Mouse (Mus musculus) spleen, adult 18-20 months (tissue): Measurements from ENCODE around the gene Krt23.

ENCODE experiments used
- DNase-seq, 2 experiments: peaks; one replicate each; pipeline ENCODE4 v3.0.0; 2022; ENCODE audit warnings: mixed read lengths in 2 of 2

Krt23 gene

DNA sequence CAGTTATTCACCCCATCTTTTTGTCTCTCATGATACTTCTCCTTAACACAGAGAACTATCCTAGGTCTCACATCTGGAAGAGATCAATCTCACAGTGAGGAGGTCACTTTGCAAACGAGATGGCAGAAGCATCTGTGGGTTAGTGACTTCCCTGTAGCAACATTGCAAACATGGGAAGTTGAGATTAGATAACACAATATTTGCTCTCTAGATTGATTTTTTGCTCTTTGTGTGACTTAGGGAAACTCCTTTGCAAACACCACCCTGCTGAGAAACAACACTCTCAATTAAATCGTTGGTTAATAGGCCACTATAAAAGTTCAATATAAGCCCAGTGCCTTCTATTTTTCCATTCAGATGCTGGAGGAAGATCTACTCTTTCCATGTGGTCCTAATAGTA lies 44.2 kb downstream of the Krt23 start:
- no peak for DNase-seq

DNA sequence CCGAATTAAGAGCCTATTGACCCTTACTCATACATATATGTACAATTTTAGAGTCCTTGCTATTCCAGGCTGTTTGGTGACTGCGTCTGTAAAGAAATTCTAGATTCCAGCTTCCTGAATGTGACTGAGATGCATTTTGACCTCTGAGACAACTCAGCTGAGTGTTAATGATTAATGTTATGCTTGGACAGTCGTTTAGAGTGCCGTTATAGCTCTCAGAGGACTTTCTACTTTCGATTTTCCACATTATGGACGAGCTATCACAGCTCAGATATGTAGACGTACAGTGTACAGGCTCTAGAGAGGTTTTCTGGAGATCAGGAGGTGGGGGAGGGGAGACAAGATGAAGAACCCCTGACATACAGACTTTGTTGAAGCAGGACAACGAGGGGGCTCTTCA lies 51.7 kb downstream of the Krt23 start:
- no peak for DNase-seq

DNA sequence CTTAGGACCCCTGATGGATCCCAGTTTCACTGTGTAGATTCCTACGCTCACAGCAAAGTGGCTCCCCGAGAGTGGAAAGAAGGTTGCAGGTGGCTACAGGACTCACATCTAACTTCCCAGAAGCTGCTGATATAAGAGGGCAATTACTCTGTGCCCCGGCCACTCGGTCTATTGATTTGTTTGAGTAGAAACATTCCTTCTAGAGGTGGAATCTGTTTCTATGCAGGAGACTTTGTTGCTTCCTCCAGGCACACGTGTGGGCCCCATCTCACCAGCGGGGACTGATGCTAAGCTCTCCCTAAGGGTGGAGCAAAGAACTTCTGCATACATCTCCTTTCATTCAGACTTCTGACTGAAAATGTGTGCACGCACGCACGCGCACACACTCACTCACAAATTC lies 53.5 kb downstream of the Krt23 start:
- no peak for DNase-seq

DNA sequence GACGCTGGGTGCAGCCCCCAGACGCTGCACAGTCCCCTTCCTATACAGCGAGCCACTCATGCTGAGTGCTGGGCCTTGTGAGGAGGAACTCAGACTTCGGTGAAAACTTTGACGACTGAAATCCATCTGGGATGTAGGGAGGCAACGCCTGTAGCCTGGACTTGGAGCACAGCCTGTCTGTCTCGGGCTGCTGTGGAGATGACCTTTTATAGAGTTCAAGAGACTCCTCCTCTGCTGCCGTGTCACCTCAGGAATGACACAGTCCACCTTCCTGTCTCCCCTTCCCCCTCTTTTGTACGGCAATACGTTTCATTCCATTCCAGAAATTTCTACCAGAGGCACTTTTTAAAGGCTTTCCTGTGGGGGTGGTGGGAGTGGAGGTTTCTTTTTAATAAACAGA lies 55.0 kb downstream of the Krt23 start, which contains the start of gene Krt20:
TSS of gene Krt20 (minus strand) at position 179 of the 400 bp plus-strand sequence.
- DNase-seq = no peak

DNA sequence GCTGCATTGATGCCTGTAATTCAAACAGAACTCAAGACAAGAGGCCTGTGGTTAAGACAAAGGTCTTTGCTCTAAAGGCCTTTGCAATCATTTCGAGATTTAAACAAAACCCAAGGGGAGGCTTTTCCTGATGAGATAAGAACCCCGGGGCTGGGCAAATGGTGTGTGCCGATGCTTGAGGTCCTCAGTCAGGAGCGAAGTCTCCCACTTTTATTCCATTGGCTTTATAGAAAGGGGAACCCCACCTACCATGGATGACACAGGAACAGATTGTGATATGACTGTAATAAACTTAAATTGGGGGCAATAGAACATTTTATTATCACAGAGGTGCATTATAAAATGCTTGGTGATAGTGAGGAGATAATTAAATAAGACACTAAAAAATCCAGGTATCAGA lies 56.3 kb downstream of the Krt23 start:
- DNase-seq = no peak

DNA sequence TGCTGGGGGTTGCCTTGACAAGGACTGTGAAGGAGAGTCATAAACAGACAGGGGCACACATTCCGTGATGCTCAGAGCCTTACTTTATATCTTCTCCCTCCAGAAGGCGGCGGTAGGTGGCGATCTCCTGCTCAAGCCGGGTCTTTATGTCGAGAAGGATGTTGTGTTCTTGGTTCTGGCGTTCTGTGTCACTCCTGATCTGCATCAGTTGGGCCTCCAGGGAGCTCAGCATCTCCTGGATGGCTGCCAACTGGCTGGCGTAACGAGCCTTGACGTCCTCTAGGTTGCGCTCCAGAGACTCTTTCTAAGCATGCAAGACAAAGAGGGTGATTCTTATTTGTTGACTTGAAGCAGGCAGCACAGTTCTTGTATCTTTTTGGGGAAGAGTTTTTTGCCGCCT lies 62.3 kb downstream of the Krt23 start:
- DNase-seq = no peak
